Mouse (Mus musculus) heart, adult 8-10 months (tissue): Measurements from ENCODE around the gene Kdelr1. TPM values are rescaled to one million over a fixed set of nuclear protein-coding genes. Genes with fewer than 3 reads are reported as not detected.

Experiments
- DNase-seq: peaks from one replicate; pipeline ENCODE4 v3.0.0; 2022; ENCODE audit warnings: low spot score
- total RNA-seq, 4 experiments: library from RNA; stranded (reverse); gene quantifications; 2 replicates each; pipeline ENCODE4 v1.2.4; 2022

Kdelr1 gene
- 100 to 1,000 TPM; 115 to 134 (median 127) TPM for total RNA-seq

GRCm38 (mm10) chr7:45872624-45873023, at the start of gene Kdelr1:
TSS of gene Kdelr1 (plus strand) at chr7:45872772.
- peak; percentile 89 for DNase-seq

- no peak for DNase-seq
Measured at GRCm38 (mm10) chr7:45824598-45824997, 48.0 kb upstream of the Kdelr1 start, which contains the start of gene Kcnj14. TSS of gene Kcnj14 (minus strand) at chr7:45824782.

- no peak for DNase-seq
Measured at GRCm38 (mm10) chr7:45826631-45827030, 45.9 kb upstream of the Kdelr1 start.

GRCm38 (mm10) chr7:45830427-45831127, 42.0 kb upstream of the Kdelr1 start, which contains the start of gene Grwd1:
TSS of gene Grwd1 (minus strand) at chr7:45830944.
- DNase-seq = peak; percentile 85

GRCm38 (mm10) chr7:45831128-45831525, 41.4 kb upstream of the Kdelr1 start:
- no peak for DNase-seq

- DNase-seq = no peak
Measured at GRCm38 (mm10) chr7:45832428-45832827, 40.1 kb upstream of the Kdelr1 start.

- DNase-seq = no peak
Measured at GRCm38 (mm10) chr7:45833148-45833790, 39.3 kb upstream of the Kdelr1 start.

- no peak for DNase-seq
Measured at GRCm38 (mm10) chr7:45833924-45834323, 38.6 kb upstream of the Kdelr1 start.

GRCm38 (mm10) chr7:45842950-45843744, 29.4 kb upstream of the Kdelr1 start:
- no peak for DNase-seq

GRCm38 (mm10) chr7:45848447-45849027, 24.0 kb upstream of the Kdelr1 start:
- DNase-seq = no peak

- DNase-seq = no peak
Measured at GRCm38 (mm10) chr7:45850661-45851060, 21.9 kb upstream of the Kdelr1 start.

GRCm38 (mm10) chr7:45853089-45853488, 19.5 kb upstream of the Kdelr1 start:
- DNase-seq = no peak

GRCm38 (mm10) chr7:45856950-45857901, 15.3 kb upstream of the Kdelr1 start:
- no peak for DNase-seq

GRCm38 (mm10) chr7:45859008-45859407, 13.6 kb upstream of the Kdelr1 start:
- DNase-seq = no peak

GRCm38 (mm10) chr7:45862804-45863203, 9.8 kb upstream of the Kdelr1 start:
- no peak for DNase-seq

- DNase-seq = no peak
Measured at GRCm38 (mm10) chr7:45864435-45864834, 8.1 kb upstream of the Kdelr1 start.

- peak; percentile 87 for DNase-seq
Measured at GRCm38 (mm10) chr7:45865925-45866910, 6.4 kb upstream of the Kdelr1 start.

- no peak for DNase-seq
Measured at GRCm38 (mm10) chr7:45867871-45868270, 4.7 kb upstream of the Kdelr1 start.

- DNase-seq = no peak
Measured at GRCm38 (mm10) chr7:45869107-45869670, 3.4 kb upstream of the Kdelr1 start.
